Mouse (Mus musculus) A20 (cell line): ENCODE measurements around the gene Tcp11.

Experiments used
- DNase-seq: peaks from one replicate; pipeline ENCODE4 v3.0.0-alpha.2; 2011; ENCODE audit warnings: low read depth, low spot score

Gene Tcp11

GRCm38 (mm10) chr17:28040620-28041019, 39.8 kb downstream of the Tcp11 start:
- DNase-seq, result no peak

GRCm38 (mm10) chr17:28036813-28037756, 43.4 kb downstream of the Tcp11 start:
- DNase-seq, result no peak

GRCm38 (mm10) chr17:28034986-28035385, 45.5 kb downstream of the Tcp11 start:
- no peak for DNase-seq

- no peak for DNase-seq
These were observed 47.3 kb downstream of the Tcp11 start for GRCm38 (mm10) chr17:28033046-28033580.

- no peak for DNase-seq
These were observed 48.2 kb downstream of the Tcp11 start for GRCm38 (mm10) chr17:28032219-28032618.

- DNase-seq, result no peak
These were observed 49.0 kb downstream of the Tcp11 start for GRCm38 (mm10) chr17:28031281-28031941.

GRCm38 (mm10) chr17:28030446-28030845, 50.0 kb downstream of the Tcp11 start:
- no peak for DNase-seq

GRCm38 (mm10) chr17:28029308-28029707, 51.1 kb downstream of the Tcp11 start:
- DNase-seq, result no peak

- DNase-seq, result no peak
These were observed 52.2 kb downstream of the Tcp11 start for GRCm38 (mm10) chr17:28028236-28028635.

GRCm38 (mm10) chr17:28027197-28027596, 53.2 kb downstream of the Tcp11 start:
- DNase-seq, result no peak

- no peak for DNase-seq
These were observed 54.1 kb downstream of the Tcp11 start for GRCm38 (mm10) chr17:28026111-28026872.

- DNase-seq, result no peak
These were observed 54.9 kb downstream of the Tcp11 start for GRCm38 (mm10) chr17:28025541-28025961.

- no peak for DNase-seq
These were observed 57.4 kb downstream of the Tcp11 start for GRCm38 (mm10) chr17:28022854-28023655.

- no peak for DNase-seq
These were observed 58.5 kb downstream of the Tcp11 start for GRCm38 (mm10) chr17:28021911-28022310.

GRCm38 (mm10) chr17:28019785-28020696, 60.4 kb downstream of the Tcp11 start:
- DNase-seq, result no peak

GRCm38 (mm10) chr17:28018776-28019175, 61.7 kb downstream of the Tcp11 start:
- DNase-seq, result no peak

- no peak for DNase-seq
These were observed 62.1 kb downstream of the Tcp11 start for GRCm38 (mm10) chr17:28018344-28018743.
